Mouse (Mus musculus) macrophage (primary cell): ENCODE measurements around the gene Zfp764. TPM values are rescaled to one million over a fixed set of nuclear protein-coding genes. Genes with fewer than 3 reads are reported as not detected.
A peak's percentile ranks its signal among the peaks of the same experiment; 100 is the strongest.
"Not testable (repeated sequence)": the region's sequence is repeated elsewhere in the genome, so short reads cannot be mapped to it uniquely, and the experiment has no call there.

Source experiments
- H3K27ac ChIP-seq: fragments of 350-480 bp; formaldehyde crosslinking; 2 replicates; pipeline ENCODE4 v1.9.0; 2021
- H3K36me3 ChIP-seq: fragments of 350-480 bp; formaldehyde crosslinking; 2 replicates; pipeline ENCODE4 v1.9.0; 2021; ENCODE audit errors: inconsistent target
- H3K4me3 ChIP-seq: fragments of 350-480 bp; formaldehyde crosslinking; 2 replicates; pipeline ENCODE4 v1.9.0; 2021; ENCODE audit errors: inconsistent target
- H3K79me2 ChIP-seq: fragments of 350-480 bp; formaldehyde crosslinking; 2 replicates; pipeline ENCODE4 v1.9.0; 2021; ENCODE audit errors: inconsistent target
- WGBS: methylation state at CpG from one replicate; pipeline ENCODE4 v1.1.7; 2026; ENCODE audit warnings: inconsistent platforms; ENCODE audit not compliant: missing documents; 5-methylcytosine and 5-hydroxymethylcytosine counted together
- polyA plus RNA-seq: library from polyadenylated mRNA; stranded (reverse); fragments of 250-400 nt; gene quantifications from 3 replicates; pipeline ENCODE4 v1.2.4, GENCODE M21; 2018; ENCODE audit warnings: inconsistent platforms

Gene Zfp764
- polyA plus RNA-seq, 1 experiment from 2014 or later, result 6.2 TPM

DNA sequence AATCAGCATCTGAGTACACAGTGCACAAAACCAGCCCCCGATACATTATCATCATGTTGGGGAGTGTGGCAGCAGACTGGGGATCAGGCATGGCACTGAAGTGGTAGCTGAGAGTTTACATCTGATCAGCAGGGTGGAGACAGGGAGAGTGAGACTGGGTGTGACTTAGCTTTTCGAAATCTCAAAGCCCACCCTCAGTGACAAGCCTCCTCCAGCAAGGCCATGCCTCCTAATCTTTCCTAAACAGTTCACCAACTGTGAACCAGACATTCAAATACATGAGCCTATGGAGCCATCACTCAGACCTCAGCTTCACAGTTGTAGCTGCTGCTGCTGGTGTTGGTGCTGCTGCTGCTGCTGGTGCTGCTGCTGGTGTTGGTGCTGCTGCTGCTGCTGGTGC lies 4.8 kb upstream of the Zfp764 start:
- WGBS, result 95% methylated on average over 2 of the region's 2 CpGs
- no peak overlapping the region for H3K4me3 ChIP-seq
- no peak overlapping the region for H3K27ac ChIP-seq
- H3K79me2 ChIP-seq, result no peaks in the 10 kb centered on the region
- no peaks in the 10 kb centered on the region for H3K36me3 ChIP-seq

DNA sequence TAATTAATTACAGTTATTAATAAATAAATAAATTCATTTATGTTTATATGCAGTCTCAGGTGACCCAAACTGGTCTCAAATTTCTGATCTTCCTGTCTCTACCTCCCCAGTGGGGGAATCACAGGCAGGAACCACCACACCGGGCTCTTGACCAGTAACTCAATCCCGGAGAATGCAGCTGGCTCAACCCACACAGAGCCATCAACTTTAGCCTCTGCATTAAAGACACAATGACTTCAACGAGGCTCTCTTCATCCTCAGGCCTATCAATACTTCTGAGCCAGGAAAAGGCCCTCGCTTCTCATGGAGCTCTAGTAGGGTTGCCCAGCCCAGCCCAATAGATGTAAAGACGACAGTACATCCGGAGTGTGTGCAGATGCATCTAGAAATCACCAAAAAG lies 2.5 kb downstream of the Zfp764 start:
- 95% methylated on average over 6 of the region's 6 CpGs for WGBS
- H3K27ac ChIP-seq, H3K4me3 ChIP-seq, H3K79me2 ChIP-seq, H3K36me3 ChIP-seq: not testable (repeated sequence)

DNA sequence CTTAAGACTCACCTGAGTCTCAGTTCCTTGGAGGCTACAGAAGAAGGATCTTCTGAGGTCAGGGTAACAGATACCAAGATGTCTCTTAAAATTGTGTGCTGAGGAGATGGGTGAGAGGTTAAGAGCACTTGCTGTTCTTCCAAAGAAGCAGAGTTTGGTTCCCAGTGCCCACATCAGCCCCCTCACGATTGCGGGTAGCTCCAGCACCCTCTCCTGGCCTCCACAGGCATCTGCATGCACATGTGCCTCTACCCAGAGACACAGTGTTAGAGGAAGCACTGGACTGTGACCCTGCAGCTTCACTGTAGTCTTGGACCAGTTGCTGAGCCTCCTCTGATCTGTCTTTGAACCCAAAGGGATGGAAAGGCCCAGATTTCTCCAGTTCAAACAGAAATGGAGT lies 3.6 kb downstream of the Zfp764 start:
- Histone ChIP-seq H3K27ac (no peak overlapping the region), H3K79me2 (no peaks in the 10 kb centered on the region), H3K4me3 (no peak overlapping the region), H3K36me3 (no peaks in the 10 kb centered on the region)
- 68% methylated on average over 2 of the region's 2 CpGs for WGBS

DNA sequence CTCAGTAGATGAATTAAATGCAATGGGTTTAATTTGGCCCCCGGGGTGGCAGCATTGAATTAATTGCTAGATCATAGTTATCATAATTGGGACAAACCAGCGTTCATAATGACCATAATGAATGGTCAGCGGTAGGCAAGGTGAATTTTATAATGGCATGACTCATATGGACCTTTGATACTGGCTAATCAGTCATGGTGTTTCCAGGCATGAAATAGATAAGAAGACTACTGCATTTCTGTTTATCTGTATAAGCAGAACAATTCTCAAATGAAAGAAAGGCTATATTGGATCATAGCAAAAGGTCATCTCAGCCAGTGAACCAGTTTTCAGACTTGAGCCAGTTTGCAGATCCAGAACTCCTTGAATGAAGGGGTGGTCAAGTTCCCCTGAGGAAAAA lies 6.3 kb downstream of the Zfp764 start:
- no peak overlapping the region for H3K4me3 ChIP-seq
- WGBS, result 64% methylated on average over 3 of the region's 3 CpGs
- H3K79me2 ChIP-seq, result no peaks in the 10 kb centered on the region
- no peak overlapping the region for H3K27ac ChIP-seq
- no peaks in the 10 kb centered on the region for H3K36me3 ChIP-seq

DNA sequence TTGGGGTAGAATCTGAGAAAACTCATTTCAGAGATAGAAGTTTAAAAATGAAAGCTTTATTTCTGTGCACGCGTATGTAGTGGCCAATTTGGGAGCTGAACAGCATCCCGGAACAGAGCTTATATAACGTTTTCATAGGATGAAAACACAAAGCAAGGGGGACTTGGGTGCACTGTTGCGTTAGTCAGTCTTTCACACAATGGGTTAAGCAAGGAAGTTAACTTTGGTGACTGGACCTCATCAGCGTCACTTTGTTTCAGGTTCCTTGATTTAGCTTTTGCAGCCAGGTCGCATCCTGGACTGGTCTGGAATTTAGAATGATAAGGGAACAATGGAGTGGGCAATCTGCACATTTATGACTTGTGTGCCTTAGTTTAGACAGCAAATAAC lies 12.7 kb downstream of the Zfp764 start:
- 3% methylated on average over 7 of the region's 7 CpGs for WGBS
- Histone ChIP-seq H3K79me2 (no peaks in the 10 kb centered on the region), H3K4me3 (peak overlapping the region; percentile 56), H3K27ac (0 out of 2 replicates have a peak overlapping the region, but pooled peaks have one; percentile 25), H3K36me3 (peaks cover 3% of the 10 kb centered on the region; the same call in 1 of the 2 replicates)

DNA sequence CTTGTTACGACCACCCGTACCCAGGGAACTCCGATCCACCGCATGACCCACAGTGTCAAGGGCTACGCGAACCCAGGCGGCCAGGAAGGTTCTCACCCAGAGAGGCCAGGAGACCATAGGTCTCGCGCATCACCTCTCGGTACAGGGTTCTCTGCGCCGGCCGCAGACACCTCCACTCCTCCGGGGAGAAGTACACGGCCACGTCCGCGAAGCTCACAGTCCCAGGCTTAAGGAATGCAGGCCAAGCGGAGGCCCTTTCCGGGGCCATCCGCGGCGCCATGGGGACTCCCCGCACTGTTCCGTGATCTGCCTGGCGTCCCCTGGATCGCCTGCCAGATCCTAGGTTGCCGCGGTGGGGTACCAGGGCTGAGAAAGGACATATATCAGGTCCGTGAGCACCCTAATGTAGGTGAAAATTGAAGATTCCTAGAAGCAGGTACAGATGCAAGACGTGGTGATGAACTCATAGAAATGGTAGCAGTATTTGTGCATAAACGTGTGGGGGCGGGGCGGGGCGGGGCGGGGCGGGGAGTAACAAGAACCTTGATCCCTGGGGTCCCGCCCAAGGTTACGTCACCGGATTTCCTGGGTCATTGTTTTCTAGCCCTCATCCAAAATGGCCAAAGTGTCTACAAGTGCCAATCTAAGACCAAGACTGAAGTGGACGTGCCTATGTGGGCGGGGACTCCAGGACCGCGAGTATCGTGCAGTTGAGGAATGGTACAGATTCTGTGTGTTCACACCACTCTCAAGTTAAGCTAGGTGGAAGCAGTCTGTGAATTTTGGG lies 13.3 kb downstream of the Zfp764 start, which contains the start of gene E430018J23Rik:
Gene E430018J23Rik (minus strand): TSS at position 473 of the 787 bp plus-strand sequence.
- peak within 1 kb of the TSS; percentile 25; the same call in 1 of the 2 replicates for H3K27ac ChIP-seq
- no peaks in the 10 kb centered on the region for H3K79me2 ChIP-seq
- H3K4me3 ChIP-seq, result peak within 1 kb of the TSS; percentile 56
- peaks cover 3% of the 10 kb centered on the region; the same call in 1 of the 2 replicates for H3K36me3 ChIP-seq
- WGBS, result 0% methylated on average over 45 of the region's 45 CpGs

DNA sequence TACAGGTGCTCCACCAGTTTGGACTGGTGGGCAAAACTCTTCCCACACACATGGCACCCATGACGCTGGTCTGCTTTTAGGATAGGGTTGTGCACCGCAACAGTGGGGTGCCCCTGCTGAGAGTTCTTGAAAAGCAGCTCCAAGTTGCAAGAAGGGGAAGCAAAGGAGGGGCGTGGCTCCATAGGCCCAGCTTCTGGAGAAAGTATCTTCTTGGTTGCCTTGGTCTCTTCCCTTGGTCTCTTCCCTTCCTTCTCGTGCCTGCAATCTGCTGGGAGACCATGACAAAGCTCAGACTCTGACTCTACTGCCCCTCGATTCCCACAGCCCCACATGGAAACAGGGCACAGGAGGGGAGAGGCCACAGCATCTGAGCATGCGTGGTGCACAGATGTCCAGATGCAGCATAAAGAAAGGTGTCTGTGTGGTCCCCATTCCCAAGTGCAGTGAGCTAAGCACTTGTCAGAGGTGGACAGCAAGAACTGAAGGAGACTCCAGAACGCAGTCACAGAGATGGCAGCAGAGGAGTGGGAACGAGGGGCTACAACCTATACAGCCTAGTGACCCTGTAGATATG lies 14.3 kb downstream of the Zfp764 start:
- Histone ChIP-seq H3K4me3 (peak overlapping the region; percentile 56), H3K79me2 (no peaks in the 10 kb centered on the region), H3K36me3 (peaks cover 3% of the 10 kb centered on the region; the same call in 1 of the 2 replicates), H3K27ac (no peak overlapping the region)
- 67% methylated on average over 8 of the region's 8 CpGs for WGBS

DNA sequence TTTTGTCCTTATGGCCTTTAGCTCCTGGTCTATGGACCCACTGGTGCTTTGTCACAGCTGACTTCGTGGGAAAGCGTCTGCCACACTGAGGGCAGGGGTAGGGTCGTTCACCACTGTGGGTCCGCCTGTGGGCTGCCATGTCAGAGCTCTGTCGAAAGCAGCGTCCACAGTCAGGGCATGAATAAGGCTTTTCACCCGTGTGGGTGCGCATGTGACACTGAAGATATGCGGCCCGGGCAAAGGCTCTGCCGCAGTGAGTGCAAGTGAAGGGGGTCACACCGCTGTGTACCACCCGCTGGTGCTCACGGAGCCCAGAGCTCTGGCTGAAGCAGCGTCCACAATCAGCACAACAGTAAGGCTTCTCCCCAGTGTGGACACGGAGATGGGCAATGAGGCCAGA lies 15.1 kb downstream of the Zfp764 start:
- H3K4me3 ChIP-seq, result no peak overlapping the region
- WGBS, result 93% methylated on average over 16 of the region's 16 CpGs
- no peak overlapping the region for H3K27ac ChIP-seq
- H3K36me3 ChIP-seq, result peaks cover 3% of the 10 kb centered on the region; the same call in 1 of the 2 replicates
- peaks cover under 1% of the 10 kb centered on the region; the same call in 1 of the 2 replicates for H3K79me2 ChIP-seq

DNA sequence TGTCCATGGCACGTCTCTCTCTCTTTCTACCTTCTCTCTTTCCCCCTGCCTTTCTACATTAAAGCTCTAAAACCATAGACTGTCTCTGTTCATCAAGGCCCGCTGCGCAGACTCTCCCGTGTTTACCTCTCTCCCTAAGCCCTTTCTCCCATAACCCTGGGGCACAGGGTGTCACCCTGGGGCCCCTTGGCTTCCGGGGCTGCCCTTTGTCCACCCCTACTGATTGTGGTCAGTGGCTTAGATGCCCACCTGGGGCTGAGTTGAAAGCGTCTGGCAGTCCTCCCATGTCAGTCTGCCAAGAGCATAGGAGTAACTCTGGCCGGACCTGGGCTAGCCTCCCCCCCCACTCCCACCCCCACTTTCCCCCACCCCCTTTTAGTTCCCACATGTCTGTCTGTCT lies 16.3 kb downstream of the Zfp764 start:
- 92% methylated on average over 7 of the region's 7 CpGs for WGBS
- peaks cover 3% of the 10 kb centered on the region; the same call in 1 of the 2 replicates for H3K36me3 ChIP-seq

DNA sequence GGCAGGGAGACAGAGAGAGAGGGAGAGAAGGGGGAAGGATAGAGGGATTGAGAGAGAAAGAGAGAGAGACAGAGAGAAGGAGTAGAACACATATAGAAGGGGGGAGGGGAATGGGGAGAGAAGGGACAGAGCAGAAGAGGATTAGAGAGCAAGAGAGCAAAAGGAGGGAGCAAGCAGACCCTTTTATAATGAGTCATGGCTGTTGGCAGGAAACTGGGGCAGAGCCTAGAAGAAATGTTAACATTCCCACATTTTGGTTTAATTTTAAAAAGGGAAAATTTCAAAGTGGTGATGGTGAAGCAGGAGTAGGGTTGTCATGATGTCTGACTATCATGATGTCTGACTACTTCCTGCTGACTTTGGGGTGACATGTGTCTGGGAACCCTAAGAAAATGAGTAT lies 18.4 kb downstream of the Zfp764 start:
- H3K4me3 ChIP-seq, H3K36me3 ChIP-seq, H3K27ac ChIP-seq: not testable (repeated sequence)
- peaks cover 11% of the 10 kb centered on the region; the same call in 1 of the 2 replicates for H3K79me2 ChIP-seq

More for the DNA sequence above, 16.3 kb downstream of the Zfp764 start:
- no peak overlapping the region for H3K27ac ChIP-seq
- no peak overlapping the region for H3K4me3 ChIP-seq
- H3K79me2 ChIP-seq, result peaks cover 11% of the 10 kb centered on the region; the same call in 1 of the 2 replicates

DNA sequence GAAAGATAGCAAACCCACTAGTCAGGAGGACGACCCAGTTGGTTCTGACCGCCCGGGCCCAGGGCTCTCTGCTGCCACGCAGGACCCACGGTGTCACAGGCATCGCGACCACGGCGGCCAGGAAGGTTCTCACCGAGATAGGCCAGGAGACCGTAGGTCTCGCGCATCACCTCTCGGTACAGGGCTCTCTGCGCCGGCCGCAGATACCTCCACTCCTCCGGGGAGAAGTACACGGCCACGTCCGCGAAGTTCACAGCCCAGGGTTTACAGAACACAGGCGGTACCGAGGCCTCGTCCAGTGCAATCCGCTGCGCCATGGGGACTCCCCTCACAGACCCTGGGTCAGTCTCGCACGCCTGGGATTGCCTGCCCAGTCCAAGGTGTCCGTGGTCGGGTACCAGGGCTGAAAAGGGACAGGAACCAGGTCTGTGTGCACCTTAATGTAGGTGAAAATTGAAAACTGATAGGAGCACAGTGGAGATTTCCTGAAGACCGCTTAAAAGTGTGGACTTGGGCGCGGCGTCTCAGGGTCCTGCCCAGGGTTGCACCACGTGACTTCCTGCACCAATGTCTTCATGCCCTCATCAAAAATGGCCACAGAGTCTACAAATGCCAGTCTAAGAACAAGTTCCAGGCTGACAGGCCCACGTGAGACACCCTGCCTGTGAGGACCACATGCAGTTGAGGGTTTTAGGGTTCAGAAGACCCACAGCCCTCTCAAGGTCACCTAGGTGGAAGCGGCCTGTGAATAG lies 19.8 kb downstream of the Zfp764 start, which contains the start of gene 9130019O22Rik:
Gene 9130019O22Rik (minus strand): TSS at position 526 of the 752 bp plus-strand sequence.
- Histone ChIP-seq H3K27ac (peak within 1 kb of the TSS; percentile 47), H3K36me3 (peaks cover 3% of the 10 kb centered on the region; the same call in 1 of the 2 replicates), H3K4me3 (peak within 1 kb of the TSS; percentile 69), H3K79me2 (peaks cover 11% of the 10 kb centered on the region; the same call in 1 of the 2 replicates)
- 7% methylated on average over 23 of the region's 38 CpGs for WGBS

DNA sequence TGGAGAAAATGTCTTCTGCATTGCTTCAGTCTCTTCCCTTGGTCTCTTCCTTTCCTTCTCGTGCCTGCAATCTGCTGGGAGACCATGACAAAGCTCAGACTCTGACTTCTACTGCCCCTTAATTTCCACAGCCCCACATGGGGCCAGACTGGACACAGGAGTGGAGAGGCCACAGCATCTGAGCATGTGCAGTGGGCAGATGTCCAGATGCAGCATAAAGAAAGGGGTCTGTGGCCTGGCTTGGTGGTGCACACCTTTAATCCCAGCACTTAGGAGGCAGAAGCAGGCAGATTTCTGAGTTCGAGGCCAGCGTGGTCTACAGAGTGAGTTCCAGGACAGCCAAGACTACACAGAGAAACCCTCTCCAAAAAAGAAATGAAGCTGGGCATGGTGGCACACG lies 21.1 kb downstream of the Zfp764 start:
- not testable (repeated sequence) for H3K4me3 ChIP-seq, H3K27ac ChIP-seq, H3K36me3 ChIP-seq
- 90% methylated on average over 2 of the region's 4 CpGs for WGBS
- peaks cover 11% of the 10 kb centered on the region; the same call in 1 of the 2 replicates for H3K79me2 ChIP-seq

DNA sequence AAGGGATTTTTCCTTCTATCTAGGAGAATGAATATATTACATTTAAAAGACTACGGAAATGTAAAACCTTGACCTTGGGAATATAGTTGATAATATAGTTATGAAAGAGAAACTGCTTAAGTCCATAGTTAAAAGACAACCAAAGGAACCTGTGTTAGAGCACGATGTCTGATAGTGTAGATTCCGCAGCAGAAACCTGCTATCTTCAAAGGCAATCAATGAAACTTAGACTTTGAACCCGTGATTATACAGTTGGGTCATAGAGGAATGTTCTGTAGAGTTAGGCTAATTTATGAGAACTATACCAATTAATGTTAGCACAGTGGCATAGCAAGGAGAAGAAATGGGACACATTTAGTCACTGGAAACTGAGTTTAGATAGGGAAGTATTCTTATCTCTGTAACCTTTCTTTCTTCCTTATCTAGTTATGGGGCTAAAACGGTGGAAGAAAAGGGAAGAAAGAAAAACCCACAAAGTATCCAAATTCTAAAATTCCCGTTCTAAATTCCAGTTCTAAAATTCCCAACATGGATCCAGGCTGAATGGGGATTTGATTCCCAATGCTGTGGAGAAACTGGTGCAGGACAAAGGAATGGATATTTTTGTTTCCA lies 28.2 kb downstream of the Zfp764 start:
- Histone ChIP-seq H3K27ac (no peak overlapping the region), H3K36me3 (no peaks in the 10 kb centered on the region), H3K79me2 (peaks cover 12% of the 10 kb centered on the region; the same call in 1 of the 2 replicates), H3K4me3 (no peak overlapping the region)
- 56% methylated on average over 6 of the region's 6 CpGs for WGBS
